Mouse (Mus musculus) kidney, adult 10 weeks (tissue): Measurements from ENCODE around the gene Stk26. TPM values are rescaled to one million over a fixed set of nuclear protein-coding genes. Genes with fewer than 3 reads are reported as not detected.

ENCODE experiments used
- polyA plus RNA-seq: library from polyadenylated mRNA; stranded (reverse); fragments of 350-450 nt; fragmentation: Illumina TruSeq; extraction: RNeasy Lipid Tissue Mini Kit (QIAGEN cat#74804); gene quantifications from one replicate; pipeline ENCODE4 v1.2.3, GENCODE M21; 2014; ENCODE audit warnings: low read depth, low replicate concordance

The Stk26 gene
- polyA plus RNA-seq = 14.4 TPM

DNA sequence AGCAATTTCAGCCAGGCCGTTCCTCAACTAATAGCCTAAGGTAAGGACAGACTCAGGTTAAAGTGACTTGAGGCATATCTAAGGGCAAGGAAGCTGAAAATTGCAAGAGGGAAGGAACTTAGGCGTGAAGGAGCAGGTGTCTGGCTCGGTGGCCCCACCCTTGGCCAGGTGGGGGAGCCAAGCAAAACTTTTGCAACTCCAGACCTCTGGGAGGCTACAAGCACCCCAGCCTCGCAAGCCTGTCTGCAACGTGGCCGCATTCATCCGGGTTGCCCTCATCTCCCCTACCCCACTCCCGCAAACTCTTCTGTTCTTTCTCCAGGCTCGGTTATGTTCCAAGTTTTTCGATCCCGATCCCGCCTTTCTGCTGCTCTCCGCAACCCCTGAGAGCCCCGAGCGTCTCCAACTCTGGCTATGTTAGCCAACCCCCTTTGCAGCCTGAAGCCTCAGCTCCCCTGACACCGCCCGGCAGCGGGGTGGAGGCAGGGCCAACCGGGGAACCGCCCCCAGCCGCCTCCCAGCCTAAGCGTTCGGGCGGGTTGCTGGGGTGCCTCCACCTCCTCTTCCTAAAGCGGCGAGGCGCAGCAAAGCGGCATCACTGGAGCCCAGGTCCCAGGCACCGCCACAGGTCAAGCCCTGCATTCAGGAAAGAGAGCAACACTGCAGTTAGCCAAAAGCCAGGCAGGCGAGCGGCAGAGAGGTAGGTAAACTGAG lies at the start of gene Stk26:
Stk26 (plus strand) TSS at position 201 of the 714 bp plus-strand sequence.

DNA sequence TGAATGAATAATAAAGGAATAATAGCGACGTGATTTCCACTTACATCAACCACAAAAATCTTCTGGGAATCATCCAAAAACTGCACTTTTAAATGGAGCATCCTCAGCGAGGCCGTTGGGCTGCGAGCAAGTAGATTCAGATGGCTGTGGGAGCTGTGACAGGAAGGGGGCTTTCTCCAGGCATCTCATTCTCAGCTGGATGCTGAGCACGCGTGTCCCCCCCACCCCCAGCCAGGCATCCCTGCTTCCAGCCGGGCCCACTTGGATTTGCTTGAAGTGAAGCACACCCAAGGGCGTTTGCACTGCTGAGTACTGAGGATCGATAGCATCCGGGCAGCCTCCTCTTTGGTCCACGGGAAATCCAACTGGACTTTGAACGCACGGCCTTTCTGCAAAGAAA lies 101.8 kb downstream of the Stk26 start, which contains the start of gene Frmd7:
Frmd7 (minus strand) TSS at position 101 of the 400 bp plus-strand sequence.

Other genes with a start within 250 kb of the Stk26 start
- 0.20 TPM for gene Frmd7, start 101.7 kb downstream of the Stk26 start, polyA plus RNA-seq
- 50.7 TPM for gene Rap2c, start 177.0 kb downstream of the Stk26 start, polyA plus RNA-seq